Mouse (Mus musculus): Measurements from ENCODE around the gene Tmem94.

GRCm38 (mm10) chr11:115833021-115833513 is 67.8 kb downstream of the Tmem94 start:
- 0 out of 2 replicates have a peak, but pooled peaks have one; percentile 11 for TF ChIP-seq CTCF (IDR thresholded peaks at IDR 0.05; ENCODE audit: low read depth, low read length)
- no peak for TF ChIP-seq POLR2A (IDR thresholded peaks at IDR 0.05; ENCODE audit: extremely low read depth, insufficient read depth, low read length)
